Mouse (Mus musculus) C2C12 (cell line): Measurements from ENCODE around the gene Unc5b.

ENCODE experiments used
- CTCF ChIP-seq: IDR thresholded peaks from one replicate; pipeline ENCODE4 v1.5.1; 2011; ENCODE audit not compliant: control insufficient read depth, insufficient read depth, insufficient read length
- MAX ChIP-seq: IDR thresholded peaks from one replicate; pipeline ENCODE4 v1.6.1; 2011; ENCODE audit warnings: mild to moderate bottlenecking, control low read depth
- MYOD1 ChIP-seq: IDR thresholded peaks from one replicate; pipeline ENCODE4 v1.6.1; 2011; ENCODE audit warnings: low read depth; ENCODE audit not compliant: control insufficient read depth, insufficient read length
- MYOG ChIP-seq: IDR thresholded peaks from one replicate; pipeline ENCODE4 v1.6.1; 2011; ENCODE audit not compliant: control insufficient read depth, insufficient read length; ENCODE audit errors: extremely low read depth
- USF1 ChIP-seq: IDR thresholded peaks from one replicate; pipeline ENCODE4 v1.6.1; 2011; ENCODE audit warnings: low read depth, mild to moderate bottlenecking, control low read depth, moderate library complexity

DNA sequence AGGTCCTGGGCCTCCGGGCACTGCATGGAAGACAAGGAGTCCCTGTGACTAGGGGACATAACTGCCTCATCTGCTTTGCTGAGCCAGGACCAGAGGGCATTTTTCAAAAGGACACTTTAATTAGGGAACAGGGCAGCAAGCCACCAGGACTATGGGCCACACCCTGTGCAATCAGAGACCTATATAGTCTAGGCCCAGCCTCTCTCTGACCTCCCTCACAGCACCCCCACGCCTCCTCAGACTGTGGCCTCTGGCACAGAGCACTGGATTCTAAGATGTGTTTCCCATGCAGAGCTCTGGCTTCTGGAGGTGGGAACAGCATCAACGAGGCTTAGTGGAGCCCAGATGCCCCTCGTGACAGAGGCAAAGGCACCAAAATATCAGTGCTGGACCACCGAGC, 35.4 kb downstream of the Unc5b start:
- TF ChIP-seq CTCF (no peak), USF1 (no peak), MYOD1 (no peak), MYOG (no peak), MAX (no peak)
